Mouse (Mus musculus) thymus, adult 2 months (tissue): Measurements from ENCODE around the gene Casp1.

Source experiments
- CTCF ChIP-seq: fragments of 200-500 bp; IDR thresholded peaks from 2 replicates; pipeline ENCODE4 v1.5.1; 2012; ENCODE audit warnings: mild to moderate bottlenecking, control low read depth, low read length, moderate library complexity, borderline replicate concordance; ENCODE audit not compliant: control insufficient read depth, poor library complexity, insufficient read depth; ENCODE audit errors: extremely low read depth
- POLR2A ChIP-seq: fragments of 200-500 bp; IDR thresholded peaks from 2 replicates; pipeline ENCODE4 v1.6.1; 2012; ENCODE audit warnings: mild to moderate bottlenecking, low read length, control low read depth, moderate library complexity; ENCODE audit not compliant: control insufficient read depth, poor library complexity, insufficient read depth; ENCODE audit errors: extremely low read depth

GRCm38 (mm10) chr9:5356801-5357200, 58.5 kb downstream of the Casp1 start:
- TF ChIP-seq POLR2A (no peak), CTCF (no peak)
